Mouse (Mus musculus): Measurements from ENCODE around the gene Urgcp. TPM values are rescaled to one million over a fixed set of nuclear protein-coding genes. Genes with fewer than 3 reads are reported as not detected.

Urgcp gene
- total RNA-seq, 2 experiments from 2014 or later = 65.1 to 66.5 TPM

GRCm38 (mm10) chr11:5785732-5786131 is 23.6 kb upstream of the Urgcp start:
- DNase-seq = no peak

- no peak for DNase-seq
These were observed 20.2 kb upstream of the Urgcp start for GRCm38 (mm10) chr11:5782199-5782944.

- no peak for DNase-seq
These were observed 17.9 kb upstream of the Urgcp start for GRCm38 (mm10) chr11:5780035-5780499.

GRCm38 (mm10) chr11:5778481-5778880 is 16.3 kb upstream of the Urgcp start:
- DNase-seq = no peak

- DNase-seq = no peak
These were observed 3.8 kb upstream of the Urgcp start for GRCm38 (mm10) chr11:5766019-5766418.

GRCm38 (mm10) chr11:5762633-5762982 is 432 bp upstream of the Urgcp start:
- DNase-seq = no peak

- DNase-seq = no peak
These were observed 8.4 kb downstream of the Urgcp start for GRCm38 (mm10) chr11:5753755-5754154.

- no peak for DNase-seq
These were observed 17.2 kb downstream of the Urgcp start for GRCm38 (mm10) chr11:5744951-5745350.

GRCm38 (mm10) chr11:5742106-5742505 is 20.1 kb downstream of the Urgcp start:
- no peak for DNase-seq

GRCm38 (mm10) chr11:5740965-5741627 is 21.1 kb downstream of the Urgcp start:
- DNase-seq = peak; percentile 89

GRCm38 (mm10) chr11:5740599-5740964 is 21.6 kb downstream of the Urgcp start:
- DNase-seq = no peak

GRCm38 (mm10) chr11:5739846-5740245 is 22.3 kb downstream of the Urgcp start:
- DNase-seq = peak; percentile 67

- no peak for DNase-seq
These were observed 23.1 kb downstream of the Urgcp start for GRCm38 (mm10) chr11:5738888-5739632.

GRCm38 (mm10) chr11:5737137-5737536 is 25.0 kb downstream of the Urgcp start:
- DNase-seq = peak; percentile 47

GRCm38 (mm10) chr11:5734323-5734722 is 27.9 kb downstream of the Urgcp start:
- DNase-seq = no peak

- no peak for DNase-seq
These were observed 29.8 kb downstream of the Urgcp start for GRCm38 (mm10) chr11:5732401-5732800.

GRCm38 (mm10) chr11:5729582-5729981 is 32.6 kb downstream of the Urgcp start:
- DNase-seq = no peak

- DNase-seq = no peak
These were observed 43.4 kb downstream of the Urgcp start for GRCm38 (mm10) chr11:5718611-5719354.

- DNase-seq = peak; percentile 68
These were observed 45.1 kb downstream of the Urgcp start for GRCm38 (mm10) chr11:5716938-5717705.

- DNase-seq = peak; percentile 34
These were observed 45.9 kb downstream of the Urgcp start for GRCm38 (mm10) chr11:5716246-5716645.

- peak; percentile 17 for DNase-seq
These were observed 46.5 kb downstream of the Urgcp start, which contains the start of gene Mrps24 for GRCm38 (mm10) chr11:5715630-5716105. Gene Mrps24 (minus strand): TSS chr11:5715680.
